Mouse (Mus musculus) MEL (cell line): Measurements from ENCODE around the gene Tmem132d.

ENCODE experiments used
- BHLHE40 ChIP-seq: IDR thresholded peaks from 2 replicates; pipeline ENCODE4 v1.6.1; 2012; ENCODE audit warnings: low read depth, mild to moderate bottlenecking, inconsistent platforms, low read length, improper control_type of control experiment, borderline replicate concordance
- CTCF ChIP-seq, 3 experiments: IDR thresholded peaks in 2 of 3; conservative IDR thresholded peaks in 1 of 3; 2 replicates each; pipeline ENCODE4 v1.5.1; 2011 to 2012; ENCODE audit warnings: low read length in 3 of 3, low read depth in 2 of 3, mild to moderate bottlenecking in 2 of 3, improper control_type of control experiment in 1 of 3, inconsistent platforms in 1 of 3, mixed read lengths in 1 of 3, moderate library complexity in 1 of 3; ENCODE audit not compliant: control insufficient read depth in 1 of 3, insufficient read depth in 1 of 3, poor library complexity in 1 of 3, severe bottlenecking in 1 of 3
- NRF1 ChIP-seq: IDR thresholded peaks from 2 replicates; pipeline ENCODE4 v1.6.1; 2014; ENCODE audit warnings: low read depth, mild to moderate bottlenecking, inconsistent platforms, low read length, improper control_type of control experiment, moderate library complexity; ENCODE audit not compliant: poor library complexity, insufficient read depth, severe bottlenecking
- POLR2A ChIP-seq, 2 experiments: IDR thresholded peaks; 2 replicates each; pipeline ENCODE4 v1.6.1; 2011 to 2012; ENCODE audit warnings: low read length in 2 of 2, mild to moderate bottlenecking in 2 of 2, control low read depth in 1 of 2, improper control_type of control experiment in 1 of 2, low read depth in 1 of 2, moderate library complexity in 1 of 2; ENCODE audit not compliant: control insufficient read depth in 1 of 2, insufficient read depth in 1 of 2, poor library complexity in 1 of 2
- USF1 ChIP-seq: IDR thresholded peaks from 2 replicates; pipeline ENCODE4 v1.6.1; 2014; ENCODE audit warnings: low read depth, mild to moderate bottlenecking, inconsistent platforms, low read length, improper control_type of control experiment, moderate library complexity

GRCm38 (mm10) chr5:127965700-127966099 is 467.2 kb downstream of the Tmem132d start:
- TF ChIP-seq NRF1 (no peak), BHLHE40 (no peak), POLR2A (IDR thresholded peaks at IDR 0.05; ENCODE audit: control insufficient read depth in 1 of 2, insufficient read depth in 1 of 2, low read depth in 1 of 2, low read length in 2 of 2, poor library complexity in 1 of 2) (no peak), CTCF (IDR thresholded peaks at IDR 0.05 in 2 of 3, conservative IDR thresholded peaks at IDR 0.05 in 1 of 3; ENCODE audit: control insufficient read depth in 1 of 3, insufficient read depth in 1 of 3, low read depth in 2 of 3, low read length in 3 of 3, poor library complexity in 1 of 3, severe bottlenecking in 1 of 3) (peak in 2 of 3 experiments; percentile 10 to 17; a peak in 1 of 6 replicates), USF1 (no peak)
